Mouse (Mus musculus) stomach, postnatal 0 days (tissue): ENCODE results near the gene Anxa2.

ENCODE experiments used
- CTCF ChIP-seq: IDR thresholded peaks from 2 replicates; pipeline ENCODE4 v1.5.1; 2016; ENCODE audit warnings: antibody characterized with exemption, low read depth, mild to moderate bottlenecking, moderate library complexity
- EP300 ChIP-seq: optimal IDR thresholded peaks from 2 replicates; pipeline ENCODE3; 2016; ENCODE audit warnings: antibody characterized with exemption

- TF ChIP-seq CTCF: no peak
- TF ChIP-seq EP300: no peak
Measured at GRCm38 (mm10) chr9:69517387-69518035, 64.1 kb downstream of the Anxa2 start.
